Mouse (Mus musculus): ENCODE data around the gene Ly6g6c. TPM values are rescaled to one million over a fixed set of nuclear protein-coding genes. Genes with fewer than 3 reads are reported as not detected.

Ly6g6c gene
- polyA plus RNA-seq, 1 experiment, result not detected

- TF ChIP-seq GATA1 (IDR thresholded peaks at IDR 0.05; ENCODE audit: low read length), result no peak
- TF ChIP-seq TAL1 (IDR thresholded peaks at IDR 0.05; ENCODE audit: low read length), result no peak
- Histone ChIP-seq H3K27me3 (ENCODE audit: control insufficient read depth) (peaks cover 40% of the 10 kb centered on the region), H3K9me3 (ENCODE audit: control insufficient read depth, low read length) (peaks cover 2% of the 10 kb centered on the region), H3K4me1 (ENCODE audit: control insufficient read depth) (peaks cover 47% of the 10 kb centered on the region), H3K4me3 (replicated peaks) (no peak within 1 kb of the TSS), H3K36me3 (ENCODE audit: control insufficient read depth) (no peaks in the 10 kb centered on the region)
Measured at GRCm38 (mm10) chr17:35076507-35077176, 11.5 kb downstream of the Ly6g6c start, which contains the start of gene Ly6g6e. TSS of gene Ly6g6e (plus strand) at chr17:35076902.

- Histone ChIP-seq H3K4me1 (ENCODE audit: control insufficient read depth) (peaks cover 47% of the 10 kb centered on the region), H3K27me3 (ENCODE audit: control insufficient read depth) (peaks cover 35% of the 10 kb centered on the region), H3K4me3 (replicated peaks) (no peak overlapping the region), H3K36me3 (ENCODE audit: control insufficient read depth) (no peaks in the 10 kb centered on the region), H3K9me3 (ENCODE audit: control insufficient read depth, low read length) (peaks cover 2% of the 10 kb centered on the region)
- no peak for TF ChIP-seq TAL1 (IDR thresholded peaks at IDR 0.05; ENCODE audit: low read length)
- TF ChIP-seq GATA1 (IDR thresholded peaks at IDR 0.05; ENCODE audit: low read length), result no peak
Measured at GRCm38 (mm10) chr17:35077285-35077684, 12.1 kb downstream of the Ly6g6c start.

GRCm38 (mm10) chr17:35077786-35078233 is 12.6 kb downstream of the Ly6g6c start, which contains the start of gene Ly6g6d:
TSS of gene Ly6g6d (minus strand) at chr17:35078065.
- Histone ChIP-seq H3K9me3 (ENCODE audit: control insufficient read depth, low read length) (peaks cover 2% of the 10 kb centered on the region), H3K27me3 (ENCODE audit: control insufficient read depth) (peaks cover 35% of the 10 kb centered on the region), H3K4me1 (ENCODE audit: control insufficient read depth) (peaks cover 47% of the 10 kb centered on the region), H3K36me3 (ENCODE audit: control insufficient read depth) (no peaks in the 10 kb centered on the region), H3K4me3 (replicated peaks) (no peak within 1 kb of the TSS)
- TF ChIP-seq GATA1 (IDR thresholded peaks at IDR 0.05; ENCODE audit: low read length) (no peak), TAL1 (IDR thresholded peaks at IDR 0.05; ENCODE audit: low read length) (no peak)

- Histone ChIP-seq H3K4me3 (replicated peaks) (peak overlapping the region; percentile 59), H3K36me3 (ENCODE audit: control insufficient read depth) (no peaks in the 10 kb centered on the region), H3K4me1 (ENCODE audit: control insufficient read depth) (peaks cover 50% of the 10 kb centered on the region), H3K27me3 (ENCODE audit: control insufficient read depth) (peaks cover 30% of the 10 kb centered on the region), H3K9me3 (ENCODE audit: control insufficient read depth, low read length) (peaks cover 2% of the 10 kb centered on the region)
- TF ChIP-seq GATA1 (IDR thresholded peaks at IDR 0.05; ENCODE audit: low read length) (peak; percentile 67), TAL1 (IDR thresholded peaks at IDR 0.05; ENCODE audit: low read length) (no peak)
Measured at GRCm38 (mm10) chr17:35079778-35080177, 14.6 kb downstream of the Ly6g6c start.

GRCm38 (mm10) chr17:35080248-35080647 is 15.1 kb downstream of the Ly6g6c start:
- peaks cover 2% of the 10 kb centered on the region for H3K9me3 ChIP-seq (ENCODE audit: control insufficient read depth, low read length)
- H3K36me3 ChIP-seq (ENCODE audit: control insufficient read depth), result no peaks in the 10 kb centered on the region
- H3K4me3 ChIP-seq (replicated peaks), result peak overlapping the region; percentile 59
- no peak for TF ChIP-seq GATA1 (IDR thresholded peaks at IDR 0.05; ENCODE audit: low read length)
- peaks cover 27% of the 10 kb centered on the region for H3K27me3 ChIP-seq (ENCODE audit: control insufficient read depth)
- H3K4me1 ChIP-seq (ENCODE audit: control insufficient read depth), result peaks cover 54% of the 10 kb centered on the region

- Histone ChIP-seq H3K9me3 (ENCODE audit: control insufficient read depth, low read length) (no peaks in the 10 kb centered on the region), H3K4me3 (replicated peaks) (no peak overlapping the region), H3K4me1 (ENCODE audit: control insufficient read depth) (peaks cover 59% of the 10 kb centered on the region), H3K27me3 (ENCODE audit: control insufficient read depth) (peaks cover 24% of the 10 kb centered on the region), H3K36me3 (ENCODE audit: control insufficient read depth) (no peaks in the 10 kb centered on the region)
- no peak for TF ChIP-seq TAL1 (IDR thresholded peaks at IDR 0.05; ENCODE audit: low read length)
- no peak for TF ChIP-seq GATA1 (IDR thresholded peaks at IDR 0.05; ENCODE audit: low read length)
Measured at GRCm38 (mm10) chr17:35080710-35081109, 15.5 kb downstream of the Ly6g6c start.

- Histone ChIP-seq H3K4me1 (ENCODE audit: control insufficient read depth) (peaks cover 47% of the 10 kb centered on the region), H3K4me3 (replicated peaks) (no peak overlapping the region), H3K27me3 (ENCODE audit: control insufficient read depth) (peaks cover 5% of the 10 kb centered on the region), H3K9me3 (ENCODE audit: control insufficient read depth, low read length) (no peaks in the 10 kb centered on the region), H3K36me3 (ENCODE audit: control insufficient read depth) (no peaks in the 10 kb centered on the region)
- TF ChIP-seq TAL1 (IDR thresholded peaks at IDR 0.05; ENCODE audit: low read length) (no peak), GATA1 (IDR thresholded peaks at IDR 0.05; ENCODE audit: low read length) (no peak)
Measured at GRCm38 (mm10) chr17:35082841-35083576, 17.8 kb downstream of the Ly6g6c start.

GRCm38 (mm10) chr17:35083929-35084497 is 18.8 kb downstream of the Ly6g6c start:
- TF ChIP-seq TAL1 (IDR thresholded peaks at IDR 0.05; ENCODE audit: low read length) (no peak), GATA1 (IDR thresholded peaks at IDR 0.05; ENCODE audit: low read length) (no peak)
- peaks cover 42% of the 10 kb centered on the region for H3K4me1 ChIP-seq (ENCODE audit: control insufficient read depth)
- no peaks in the 10 kb centered on the region for H3K36me3 ChIP-seq (ENCODE audit: control insufficient read depth)
- no peak overlapping the region for H3K4me3 ChIP-seq (replicated peaks)
- no peaks in the 10 kb centered on the region for H3K9me3 ChIP-seq (ENCODE audit: control insufficient read depth, low read length)
- no peaks in the 10 kb centered on the region for H3K27me3 ChIP-seq (ENCODE audit: control insufficient read depth)

Data from erythroblast, embryonic 14.5 days (primary cell).